ENCODE assay signal across 11 mouse cellular contexts in the genomic region with DNA sequence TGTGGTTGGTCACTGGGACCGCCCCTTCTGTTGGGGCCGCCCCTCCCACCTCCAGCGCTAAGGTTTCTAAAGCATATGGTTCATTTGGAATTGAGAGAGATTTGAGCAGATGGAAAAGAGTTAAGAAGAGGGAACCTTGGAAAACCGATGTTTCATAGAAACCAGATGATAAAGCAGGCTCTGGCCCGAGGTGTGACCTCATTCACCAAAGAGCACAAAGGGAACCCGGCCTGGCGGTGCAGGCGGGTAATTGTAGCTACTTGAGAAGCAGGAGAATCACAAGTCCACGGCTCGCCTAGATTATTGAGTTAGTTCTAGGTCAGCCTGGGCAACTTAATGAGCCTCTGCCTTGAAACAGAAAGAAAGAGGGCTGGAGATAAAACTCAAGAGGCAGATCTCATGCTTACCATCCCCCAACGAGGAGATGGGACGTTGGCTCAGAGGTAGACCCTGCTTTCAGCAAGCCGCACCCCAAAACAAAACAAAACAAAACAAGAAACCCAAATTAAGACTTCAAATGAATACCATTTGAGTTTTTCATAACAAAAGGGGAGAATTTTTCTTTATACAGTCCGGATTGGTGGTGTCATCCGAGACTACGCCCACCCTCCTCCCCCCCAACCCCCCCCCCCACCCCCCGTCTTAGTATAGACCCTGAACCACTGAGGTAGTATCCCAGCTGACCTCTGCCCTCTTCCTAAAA. TPM values are rescaled to one million over a fixed set of nuclear protein-coding genes. Genes with fewer than 3 reads are reported as not detected.
DNase-seq lines count a peak whose midpoint lies in the region; ATAC-seq and TF ChIP-seq lines count a peak whose summit lies in the region.
"Had no signal": no experiment of that assay in that cellular context is flagged by ENCODE, and none has a peak within 500 bp of the region (broad histone marks: within the 10 kb centered on the region; RNA-seq: fewer than 3 reads in every experiment).

Gene Grid2ip (plus strand): TSS at position 653 of the 703 bp plus-strand sequence.

- WGBS in forebrain, embryonic 12.5 days: 13% methylated on average over 16 of the region's 17 CpGs
- 16% methylated on average over 17 of the region's 17 CpGs for WGBS in limb, embryonic 14.5 days

- no peak within 1 kb of the TSS for H3K27ac ChIP-seq in forebrain, embryonic 12.5 days
- H3K27ac ChIP-seq in limb, embryonic 14.5 days (replicated peaks; ENCODE audit: low read depth, low read length): no peak within 1 kb of the TSS
- H3K27ac ChIP-seq: liver, embryonic 15.5 days had no signal

- H3K4me3 ChIP-seq in forebrain, embryonic 12.5 days (replicated peaks): peak within 1 kb of the TSS; percentile 17
- H3K4me3 ChIP-seq in limb, embryonic 14.5 days (replicated peaks; ENCODE audit: low read length): peak within 1 kb of the TSS; percentile 25
- H3K4me3 ChIP-seq: liver, embryonic 15.5 days had no signal

- intact Hi-C loops in left cerebral cortex, postnatal 14 days (cut with DNase I): no loop called here

- H3K9ac ChIP-seq in forebrain, embryonic 12.5 days: peak within 1 kb of the TSS; percentile 33; the same call in 1 of the 2 replicates
- H3K9ac ChIP-seq in limb, embryonic 14.5 days (ENCODE audit: low read depth, low read length, severe bottlenecking): peak within 1 kb of the TSS; percentile 36
- H3K9ac ChIP-seq: liver, embryonic 15.5 days had no signal

- H3K36me3 ChIP-seq in forebrain, embryonic 12.5 days (replicated peaks): no peaks in the 10 kb centered on the region
- H3K36me3 ChIP-seq in limb, embryonic 14.5 days (ENCODE audit: control insufficient read depth, insufficient read depth, low read length): no peaks in the 10 kb centered on the region
- H3K36me3 ChIP-seq: liver, embryonic 15.5 days had no signal

- H3K27me3 ChIP-seq in forebrain, embryonic 12.5 days: peaks cover 24% of the 10 kb centered on the region
- H3K27me3 ChIP-seq in limb, embryonic 14.5 days (ENCODE audit: control insufficient read depth, insufficient read depth, low read length): peaks cover 18% of the 10 kb centered on the region; the same call in 1 of the 2 replicates

- DNase-seq in adrenal gland, postnatal 14 days: peak; percentile 41
- DNase-seq in adrenal gland, postnatal 10 days: no peak
- peak; percentile 5 for DNase-seq in 3T3-L1 (ENCODE audit: low read depth, low spot score)
- peak; percentile 7 for DNase-seq in limb, embryonic 14.5 days (ENCODE audit: low spot score)
- no peak for DNase-seq in left cerebral cortex, postnatal 14 days (ENCODE audit: low spot score in 2 of 2)
- no peak for DNase-seq in layer of hippocampus, adult 8-10 months (ENCODE audit: low spot score in 2 of 2)
- DNase-seq in spleen, postnatal 4 days (ENCODE audit: low spot score in 2 of 2): no peak
- DNase-seq: gastrocnemius, postnatal 25 days; spleen, adult 18-20 months had no signal

- peaks cover 15% of the 10 kb centered on the region for H3K4me1 ChIP-seq in forebrain, embryonic 12.5 days
- no peaks in the 10 kb centered on the region for H3K4me1 ChIP-seq in limb, embryonic 14.5 days (ENCODE audit: control insufficient read depth, insufficient read depth, low read length)
- H3K4me1 ChIP-seq: liver, embryonic 15.5 days had no signal

- H3K4me2 ChIP-seq in forebrain, embryonic 12.5 days: peak within 1 kb of the TSS; percentile 40
- peak within 1 kb of the TSS; percentile 38 for H3K4me2 ChIP-seq in limb, embryonic 14.5 days (replicated peaks; ENCODE audit: low read depth, low read length, severe bottlenecking)
- H3K4me2 ChIP-seq: liver, embryonic 15.5 days had no signal

- ATAC-seq in forebrain, embryonic 12.5 days (ENCODE audit: low FRiP score): no peak
- ATAC-seq in limb, embryonic 14.5 days (ENCODE audit: low FRiP score, low read depth): no peak

- 0 out of 2 replicates have a peak, but pooled peaks cover 9% of the 10 kb centered on the region for H3K9me3 ChIP-seq in forebrain, embryonic 12.5 days
- H3K9me3 ChIP-seq in limb, embryonic 14.5 days (ENCODE audit: control insufficient read depth, low read length): no peaks in the 10 kb centered on the region
- H3K9me3 ChIP-seq: liver, embryonic 15.5 days had no signal

- no peak for TF ChIP-seq POLR2A in limb, embryonic 14.5 days (IDR thresholded peaks at IDR 0.05; ENCODE audit: borderline replicate concordance, extremely low read depth, insufficient read depth, insufficient read length)

RNA-seq across cellular contexts. Expression of gene Grid2ip, which starts in this region (rescaled TPM):
- total RNA-seq in adrenal gland, postnatal 14 days (2021): 0.41 and 0.68 TPM in 2 replicates
- under 1 TPM; 0.24 to 0.85 TPM for total RNA-seq in adrenal gland, postnatal 10 days (2021)
- 0.38 and 0.41 TPM in 2 replicates for polyA plus RNA-seq in forebrain, embryonic 12.5 days (2016; fragmentation: Nextera tagmentation; extraction: Ambion mirVana)
- 1.5 and 2.2 TPM in 2 replicates for polyA plus RNA-seq in limb, embryonic 14.5 days (2012; rRNA removed)
- 0.51 and 0.89 TPM in 2 replicates for polyA plus RNA-seq in limb, embryonic 14.5 days (2014; fragmentation: Nextera tagmentation; extraction: Ambion mirVana)
- total RNA-seq in left cerebral cortex, postnatal 14 days (2021): 1 to 10 TPM; 1.4 to 1.9 TPM
- total RNA-seq in layer of hippocampus, adult 8-10 months (2022): 1 to 10 TPM in 3 of 4 experiments, under 1 TPM in 1; 0.99 to 1.7 (median 1.5) TPM
- total RNA-seq: gastrocnemius, postnatal 25 days had no signal
- polyA plus RNA-seq: liver, embryonic 15.5 days had no signal

Comparison
In these comparisons a context has a peak if more than half of its experiments do, and no peak if none do; other contexts are left out.
1. Peak in DNase-seq in adrenal gland, postnatal 14 days; RNA of the gene not detected or under 1 TPM.
2. DNase-seq: peak in 3T3-L1 (single experiment) and limb, embryonic 14.5 days (single experiment); none in adrenal gland, postnatal 10 days (single experiment), left cerebral cortex, postnatal 14 days (0 of 2), layer of hippocampus, adult 8-10 months (0 of 2) and spleen, postnatal 4 days (0 of 2).